Mouse (Mus musculus) heart, adult 2 months (tissue): ENCODE data around the gene Zfyve1.

Experiments used
- CTCF ChIP-seq: fragments of 200-600 bp; IDR thresholded peaks from 2 replicates; pipeline ENCODE4 v1.8.1; 2022; ENCODE audit warnings: antibody characterized with exemption, mild to moderate bottlenecking, moderate library complexity
- EP300 ChIP-seq: fragments of 200-500 bp; IDR thresholded peaks from 2 replicates; pipeline ENCODE4 v1.6.1; 2011; ENCODE audit warnings: low read depth, low read length, control low read depth; ENCODE audit not compliant: insufficient read depth
- POLR2A ChIP-seq: fragments of 200-500 bp; IDR thresholded peaks from 2 replicates; pipeline ENCODE4 v1.6.1; 2011; ENCODE audit warnings: mild to moderate bottlenecking, low read depth, low read length, control low read depth; ENCODE audit not compliant: insufficient read depth

GRCm38 (mm10) chr12:83594454-83595040 lies 2.5 kb downstream of the Zfyve1 start:
- TF ChIP-seq EP300 (no peak), CTCF (no peak), POLR2A (no peak)
